Mouse (Mus musculus) intestine, postnatal 0 days (tissue): ENCODE measurements around the gene Lmln. TPM values are rescaled to one million over a fixed set of nuclear protein-coding genes. Genes with fewer than 3 reads are reported as not detected.

ENCODE experiments used
- ATAC-seq: fragments of 200-750 bp; cut with Nextera tagmentation; 2 replicates; pipeline ENCODE4 v1.8.0; 2017; ENCODE audit warnings: mild to moderate bottlenecking, moderate TSS enrichment, moderate library complexity
- H3K27ac ChIP-seq: fragments of 300-500 bp; sonication (generic); 2 replicates; pipeline ENCODE4 v1.5.1; 2014; ENCODE audit warnings: mild to moderate bottlenecking, low read depth, low read length, moderate library complexity
- H3K27me3 ChIP-seq: fragments of 300-500 bp; sonication (generic); replicated peaks from 2 replicates; pipeline ENCODE4 v1.6.1; 2014; ENCODE audit warnings: low read length, mixed read lengths; ENCODE audit not compliant: control insufficient read depth, insufficient read depth
- H3K36me3 ChIP-seq: fragments of 300-500 bp; sonication (generic); 2 replicates; pipeline ENCODE4 v1.6.1; 2014; ENCODE audit warnings: mild to moderate bottlenecking, moderate library complexity; ENCODE audit not compliant: control insufficient read depth, insufficient read depth
- H3K4me1 ChIP-seq: fragments of 300-500 bp; sonication (generic); replicated peaks from 2 replicates; pipeline ENCODE4 v1.6.1; 2014; ENCODE audit warnings: antibody characterized with exemption, low read length, mixed read lengths; ENCODE audit not compliant: control insufficient read depth, insufficient read depth
- H3K4me2 ChIP-seq: fragments of 300-500 bp; sonication (generic); replicated peaks from 2 replicates; pipeline ENCODE4 v1.6.1; 2014; ENCODE audit warnings: low read depth, mild to moderate bottlenecking, moderate library complexity
- H3K4me3 ChIP-seq: fragments of 300-500 bp; sonication (generic); 2 replicates; pipeline ENCODE4 v1.5.1; 2014; ENCODE audit warnings: low read depth, low read length
- H3K9ac ChIP-seq: fragments of 300-500 bp; sonication (generic); 2 replicates; pipeline ENCODE4 v1.6.1; 2014; ENCODE audit warnings: mild to moderate bottlenecking, low read depth, low read length
- H3K9me3 ChIP-seq: fragments of 300-500 bp; sonication (generic); 2 replicates; pipeline ENCODE4 v1.6.1; 2016; ENCODE audit warnings: mixed run types; ENCODE audit not compliant: control insufficient read depth
- CTCF ChIP-seq: sonication (generic); IDR thresholded peaks from 2 replicates; pipeline ENCODE4 v1.5.1; 2016; ENCODE audit warnings: low read depth, mild to moderate bottlenecking, control low read depth, antibody characterized with exemption, moderate library complexity
- WGBS: fragments of 180-500 bp; shearing (Covaris S2); extraction: QIAGEN DNeasy Blood & Tissue Kit; methylation state at CpG from one replicate; pipeline ENCODE4 v1.1.7; 2014; 5-methylcytosine and 5-hydroxymethylcytosine counted together
- polyA plus RNA-seq: library from polyadenylated mRNA; unstranded; fragments of >200 nt; fragmentation: Nextera tagmentation; extraction: Ambion mirVana; gene quantifications from 2 replicates; pipeline ENCODE4 v1.2.1, GENCODE M21; 2015

The Lmln gene
- polyA plus RNA-seq, 1 experiment from 2014 or later: 0.99 TPM

DNA sequence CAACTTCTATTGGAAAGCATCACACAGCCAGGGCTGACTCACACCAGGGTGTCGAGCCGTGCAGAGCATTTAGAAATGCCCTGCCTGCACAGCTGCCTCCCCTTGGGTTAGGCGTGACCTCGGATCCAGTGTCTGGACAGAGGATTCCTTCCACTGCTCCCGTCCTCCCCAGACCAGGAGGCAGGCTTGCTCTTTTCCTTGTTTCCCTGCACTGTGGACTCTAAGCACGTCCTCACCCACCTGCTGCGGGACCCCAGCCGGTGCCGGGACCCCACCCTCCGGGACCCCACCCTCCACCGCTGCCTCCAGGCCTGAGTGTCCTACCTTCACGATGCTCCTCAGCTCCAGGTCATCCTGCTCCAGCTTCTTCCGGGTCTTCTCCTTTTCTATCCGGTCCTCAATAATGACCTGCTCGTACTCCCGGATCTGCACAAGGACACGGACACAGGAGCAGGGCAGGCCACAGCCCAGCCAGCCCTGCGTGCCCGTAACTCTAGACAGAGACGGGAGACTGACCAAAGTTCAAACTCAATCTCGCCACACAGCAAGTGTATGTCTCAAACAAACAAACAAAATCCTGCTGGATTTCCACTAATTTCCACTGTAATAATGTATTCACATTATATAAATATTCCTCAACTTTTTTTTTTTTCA lies 43.1 kb upstream of the Lmln start:
- no peaks in the 10 kb centered on the region for H3K4me1 ChIP-seq
- peak overlapping the region; percentile 20 for H3K4me3 ChIP-seq
- WGBS: 42% methylated on average over 21 of the region's 21 CpGs
- H3K36me3 ChIP-seq: peaks cover 10% of the 10 kb centered on the region
- no peaks in the 10 kb centered on the region for H3K9me3 ChIP-seq
- no peak for TF ChIP-seq CTCF
- peak overlapping the region; percentile 58 for H3K4me2 ChIP-seq
- H3K9ac ChIP-seq: no peak overlapping the region
- H3K27ac ChIP-seq: no peak overlapping the region
- peak; percentile 44 for ATAC-seq
- no peaks in the 10 kb centered on the region for H3K27me3 ChIP-seq

DNA sequence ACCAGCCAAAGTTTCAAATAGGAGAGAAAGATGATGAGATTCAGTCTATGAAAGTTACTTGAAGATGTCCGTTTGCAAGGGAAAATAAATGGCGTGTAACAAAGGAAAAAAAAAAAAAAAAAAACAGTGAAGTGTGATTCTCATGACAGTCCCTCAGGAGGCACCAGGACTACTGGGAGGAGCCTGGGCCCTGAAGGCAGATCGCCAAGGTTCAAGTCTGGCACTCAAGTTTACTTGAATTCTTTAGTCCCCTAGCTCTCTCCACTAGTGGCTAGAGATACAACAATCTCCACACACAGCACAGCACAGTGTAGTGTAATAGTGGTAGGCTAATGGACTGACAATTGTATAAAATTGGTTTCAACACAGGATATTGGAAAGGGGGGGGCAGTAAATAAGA lies 40.9 kb upstream of the Lmln start:
- TF ChIP-seq CTCF: no peak
- Histone ChIP-seq H3K9ac (no peak overlapping the region), H3K36me3 (peaks cover 2% of the 10 kb centered on the region), H3K9me3 (no peaks in the 10 kb centered on the region), H3K4me3 (no peak overlapping the region), H3K27me3 (no peaks in the 10 kb centered on the region), H3K4me2 (no peak overlapping the region), H3K27ac (no peak overlapping the region), H3K4me1 (no peaks in the 10 kb centered on the region)
- no peak for ATAC-seq
- WGBS: 68% methylated on average over 3 of the region's 3 CpGs

DNA sequence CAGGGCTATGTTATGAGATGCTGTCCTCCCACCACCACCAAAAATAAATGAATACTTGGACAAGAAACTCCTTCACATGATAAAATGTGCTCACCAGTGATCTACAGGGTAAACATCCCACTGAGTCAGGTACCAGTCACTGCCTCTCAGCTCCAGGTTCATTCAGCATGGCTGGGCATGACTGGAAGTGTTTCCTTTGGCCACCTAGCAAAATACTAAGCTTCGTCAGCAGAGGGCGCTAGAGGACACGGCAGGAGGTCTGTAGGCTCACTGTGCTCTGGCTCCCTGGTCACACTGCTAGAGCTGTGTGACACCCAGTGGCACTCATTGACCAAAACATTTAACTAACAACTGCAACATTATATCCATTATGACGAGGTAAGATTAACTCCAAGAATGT lies 38.6 kb upstream of the Lmln start:
- no peaks in the 10 kb centered on the region for H3K4me1 ChIP-seq
- 2% methylated on average over 4 of the region's 4 CpGs for WGBS
- peak; percentile 99 for TF ChIP-seq CTCF
- H3K9me3 ChIP-seq: no peaks in the 10 kb centered on the region
- ATAC-seq: 0 out of 2 replicates have a peak, but pooled peaks have one; percentile 44
- no peak overlapping the region for H3K27ac ChIP-seq
- H3K36me3 ChIP-seq: no peaks in the 10 kb centered on the region
- no peaks in the 10 kb centered on the region for H3K27me3 ChIP-seq
- no peak overlapping the region for H3K9ac ChIP-seq
- no peak overlapping the region for H3K4me2 ChIP-seq
- no peak overlapping the region for H3K4me3 ChIP-seq

DNA sequence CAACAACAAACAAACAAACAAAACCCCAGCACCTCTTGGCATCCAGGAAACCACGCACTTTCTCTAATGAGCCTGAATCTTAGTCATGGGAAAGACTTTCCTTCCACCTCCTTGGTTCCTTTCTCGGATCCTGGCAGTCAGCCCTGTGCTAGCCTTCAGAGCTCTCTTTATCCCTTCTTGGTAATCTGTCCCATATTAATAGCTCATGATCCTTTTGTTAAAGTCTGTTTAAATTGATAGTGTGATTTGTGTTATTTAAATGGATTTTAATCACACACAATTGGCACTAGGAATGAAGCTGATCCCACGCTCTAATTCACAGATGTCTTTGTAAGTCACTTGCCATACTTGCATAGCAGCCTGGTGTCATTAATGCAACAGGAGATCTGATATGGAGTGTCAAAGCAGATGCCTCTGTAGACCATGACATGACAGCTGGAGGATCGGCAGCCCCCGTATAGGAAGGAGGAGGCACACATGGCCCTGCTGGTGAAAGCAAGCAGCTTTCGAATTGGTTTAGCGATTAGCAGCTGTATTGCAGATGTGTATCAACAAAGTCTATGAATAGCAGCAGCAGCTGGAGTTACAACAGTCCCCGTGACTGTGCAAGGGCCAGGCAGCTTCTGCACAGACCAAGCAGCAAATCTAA lies 37.7 kb upstream of the Lmln start:
- H3K4me2 ChIP-seq: no peak overlapping the region
- H3K36me3 ChIP-seq: no peaks in the 10 kb centered on the region
- H3K4me1 ChIP-seq: no peaks in the 10 kb centered on the region
- WGBS: 67% methylated on average over 8 of the region's 8 CpGs
- no peak overlapping the region for H3K4me3 ChIP-seq
- no peak for ATAC-seq
- no peak for TF ChIP-seq CTCF
- no peaks in the 10 kb centered on the region for H3K9me3 ChIP-seq
- H3K27ac ChIP-seq: no peak overlapping the region
- H3K9ac ChIP-seq: no peak overlapping the region
- H3K27me3 ChIP-seq: no peaks in the 10 kb centered on the region

DNA sequence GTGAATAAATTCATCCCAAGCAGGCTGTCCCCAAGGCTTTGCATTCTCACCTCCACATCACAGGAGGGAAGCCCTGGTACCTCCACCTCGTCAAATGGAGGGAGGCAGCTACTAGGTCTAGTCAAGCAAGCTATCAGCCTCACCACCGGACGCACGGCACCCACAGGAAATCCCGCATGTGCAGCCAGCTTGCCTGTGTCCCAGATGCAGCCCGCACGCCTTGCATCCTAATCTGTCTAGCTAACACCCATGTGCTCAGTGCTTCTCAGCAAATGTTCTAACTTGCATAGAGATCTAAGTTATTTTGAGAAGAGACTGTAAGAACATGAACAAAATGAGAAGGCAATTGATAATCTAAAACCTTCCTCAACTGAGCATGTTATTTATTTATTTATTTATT lies 36.0 kb upstream of the Lmln start:
- Histone ChIP-seq H3K27ac (no peak overlapping the region), H3K4me1 (no peaks in the 10 kb centered on the region), H3K27me3 (no peaks in the 10 kb centered on the region), H3K4me2 (no peak overlapping the region), H3K4me3 (no peak overlapping the region), H3K9ac (no peak overlapping the region), H3K9me3 (no peaks in the 10 kb centered on the region), H3K36me3 (no peaks in the 10 kb centered on the region)
- no peak for TF ChIP-seq CTCF
- ATAC-seq: no peak
- 89% methylated on average over 7 of the region's 7 CpGs for WGBS

DNA sequence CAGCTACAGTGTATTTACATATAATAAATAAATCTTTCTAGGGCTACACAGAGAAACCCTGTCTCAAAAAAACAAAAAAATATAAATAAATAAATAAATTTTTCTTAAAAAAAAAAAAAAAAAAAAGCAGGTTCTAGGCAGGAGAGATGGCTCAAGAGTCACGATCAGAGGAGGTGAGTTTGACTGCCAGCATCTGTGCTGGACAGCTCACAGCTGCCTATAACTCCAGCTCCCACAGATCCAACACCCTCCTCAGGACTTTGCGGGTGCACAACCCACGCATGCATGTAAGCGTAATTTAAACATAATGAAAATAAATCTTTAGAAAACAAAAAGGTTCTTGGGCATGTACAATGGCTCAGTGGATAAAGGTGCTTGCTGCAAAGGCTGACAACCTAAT lies 26.3 kb upstream of the Lmln start:
- no peaks in the 10 kb centered on the region for H3K4me1 ChIP-seq
- 81% methylated on average over 4 of the region's 4 CpGs for WGBS
- no peak overlapping the region for H3K4me3 ChIP-seq
- TF ChIP-seq CTCF: no peak
- H3K27ac ChIP-seq: no peak overlapping the region
- no peak overlapping the region for H3K9ac ChIP-seq
- no peaks in the 10 kb centered on the region for H3K36me3 ChIP-seq
- no peak overlapping the region for H3K4me2 ChIP-seq
- H3K9me3 ChIP-seq: no peaks in the 10 kb centered on the region
- no peaks in the 10 kb centered on the region for H3K27me3 ChIP-seq
- no peak for ATAC-seq
